20 mouse cellular contexts compared by ENCODE assay signal in the genomic region with DNA sequence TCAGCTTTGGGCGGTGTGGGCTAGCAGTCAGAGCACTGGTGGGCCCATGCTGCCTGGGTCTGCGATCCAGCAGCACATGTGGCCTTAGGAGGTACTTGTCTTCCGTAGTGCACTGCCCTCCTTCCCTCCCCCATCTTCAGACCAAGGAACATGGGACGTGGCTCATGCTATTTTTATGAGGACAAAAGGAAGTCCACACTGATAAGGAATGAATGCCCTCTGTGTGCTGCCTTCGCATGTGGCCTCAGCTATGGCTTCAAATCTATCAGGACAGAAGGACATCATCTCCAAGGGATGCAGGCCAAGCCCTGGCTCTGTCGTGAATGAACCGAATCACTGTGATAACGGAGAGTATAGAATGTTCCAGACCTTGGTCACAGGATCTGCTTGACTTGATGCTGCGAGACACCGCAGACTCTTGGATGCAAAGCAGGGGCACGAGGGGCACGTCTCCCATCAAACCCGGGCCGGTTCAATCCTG. TPM values are rescaled to one million over a fixed set of nuclear protein-coding genes. Genes with fewer than 3 reads are reported as not detected.
A peak's percentile ranks its signal among the peaks of the same experiment; 100 is the strongest.
DNase-seq lines count a peak whose midpoint lies in the region; ATAC-seq and TF ChIP-seq lines count a peak whose summit lies in the region.
"Had no signal": no experiment of that assay in that cellular context is flagged by ENCODE, and none has a peak within 500 bp of the region (broad histone marks: within the 10 kb centered on the region; RNA-seq: fewer than 3 reads in every experiment).

No protein-coding gene starts in this region.

- peaks cover 15% of the 10 kb centered on the region for H3K4me1 ChIP-seq in intestine, embryonic 15.5 days (replicated peaks)
- no peaks in the 10 kb centered on the region for H3K4me1 ChIP-seq in intestine, postnatal 0 days (replicated peaks; ENCODE audit: control insufficient read depth, insufficient read depth, low read length)
- H3K4me1 ChIP-seq in heart, embryonic 12.5 days (replicated peaks), result peaks cover 25% of the 10 kb centered on the region
- peaks cover 0 to 12% of the 10 kb centered on the region in 2 experiments; a peak in 2 of 4 replicates for H3K4me1 ChIP-seq in liver, embryonic 14.5 days (replicated peaks; ENCODE audit: control insufficient read depth in 2 of 2, insufficient read depth in 2 of 2, low read length in 1 of 2)
- peaks cover 27% of the 10 kb centered on the region for H3K4me1 ChIP-seq in limb, embryonic 10.5 days

- no peak for TF ChIP-seq CTCF in intestine, postnatal 0 days (IDR thresholded peaks at IDR 0.05; ENCODE audit: low read depth)
- no peak for TF ChIP-seq CTCF in liver, embryonic 14.5 days (IDR thresholded peaks at IDR 0.05; ENCODE audit: low read depth)

- DNase-seq in liver, embryonic 14.5 days (ENCODE audit: low read depth in 3 of 3, low spot score in 3 of 3), result no peak
- no peak for DNase-seq in lung, postnatal 25 days (ENCODE audit: low spot score)
- DNase-seq in limb, embryonic 10.5 days (ENCODE audit: low spot score), result no peak
- no peak for DNase-seq in layer of hippocampus, adult 18-20 months (ENCODE audit: low spot score in 2 of 2)
- DNase-seq: cerebellum, adult 8-10 months; gastrocnemius, postnatal 25 days; left cerebral cortex, postnatal 4 days; lung, adult 18-20 months; lung, postnatal 36 days; thymus, adult 18-20 months had no signal

- 67% methylated on average over 14 of the region's 14 CpGs for WGBS in intestine, embryonic 15.5 days
- WGBS in intestine, postnatal 0 days, result 64% methylated on average over 14 of the region's 14 CpGs
- WGBS in heart, embryonic 12.5 days, result 43% methylated on average over 14 of the region's 14 CpGs
- WGBS in liver, embryonic 14.5 days (ENCODE audit: insufficient replicate concordance), result 44% methylated on average over 14 of the region's 14 CpGs
- WGBS in limb, embryonic 10.5 days, result 81% methylated on average over 14 of the region's 14 CpGs

- no peaks in the 10 kb centered on the region for H3K9me3 ChIP-seq in intestine, embryonic 15.5 days
- no peaks in the 10 kb centered on the region for H3K9me3 ChIP-seq in intestine, postnatal 0 days (ENCODE audit: control insufficient read depth)
- no peaks in the 10 kb centered on the region for H3K9me3 ChIP-seq in heart, embryonic 12.5 days (replicated peaks)
- H3K9me3 ChIP-seq in liver, embryonic 14.5 days (ENCODE audit: control insufficient read depth, low read length), result no peaks in the 10 kb centered on the region
- H3K9me3 ChIP-seq in limb, embryonic 10.5 days (replicated peaks), result no peaks in the 10 kb centered on the region
- H3K9me3 ChIP-seq: embryonic facial prominence, embryonic 15.5 days; forebrain, embryonic 10.5 days; hindbrain, embryonic 10.5 days; midbrain, embryonic 13.5 days; neural tube, embryonic 15.5 days had no signal

- peak; percentile 22; the same call in 1 of the 2 replicates for ATAC-seq in intestine, embryonic 15.5 days
- ATAC-seq in intestine, postnatal 0 days, result no peak
- ATAC-seq in heart, embryonic 12.5 days (ENCODE audit: insufficient number of reproducible peaks, low FRiP score), result peak; percentile 53
- 0 out of 2 replicates have a peak, but pooled peaks have one; percentile 15 for ATAC-seq in liver, embryonic 14.5 days (ENCODE audit: insufficient read depth)
- ATAC-seq: midbrain, embryonic 13.5 days; Patski had no signal

- no peak for TF ChIP-seq EP300 in liver, embryonic 14.5 days (IDR thresholded peaks at IDR 0.05; ENCODE audit: low read depth)

- H3K9ac ChIP-seq in intestine, embryonic 15.5 days, result no peak overlapping the region
- no peak overlapping the region for H3K9ac ChIP-seq in intestine, postnatal 0 days (ENCODE audit: low read depth, low read length)
- no peak overlapping the region for H3K9ac ChIP-seq in heart, embryonic 12.5 days
- H3K9ac ChIP-seq in liver, embryonic 14.5 days (replicated peaks), result no peak overlapping the region
- H3K9ac ChIP-seq: embryonic facial prominence, embryonic 15.5 days; midbrain, embryonic 13.5 days; neural tube, embryonic 15.5 days had no signal

- peak overlapping the region; percentile 34; the same call in 1 of the 2 replicates for H3K27ac ChIP-seq in intestine, embryonic 15.5 days
- no peak overlapping the region for H3K27ac ChIP-seq in intestine, postnatal 0 days (ENCODE audit: low read depth, low read length)
- peak overlapping the region; percentile 28; the same call in 1 of the 2 replicates for H3K27ac ChIP-seq in heart, embryonic 12.5 days (ENCODE audit: poor library complexity, severe bottlenecking)
- no peak overlapping the region for H3K27ac ChIP-seq in liver, embryonic 14.5 days
- H3K27ac ChIP-seq in limb, embryonic 10.5 days, result no peak overlapping the region
- H3K27ac ChIP-seq: embryonic facial prominence, embryonic 15.5 days; forebrain, embryonic 10.5 days; hindbrain, embryonic 10.5 days; kidney, postnatal 0 days; midbrain, embryonic 13.5 days; neural tube, embryonic 15.5 days had no signal

- H3K4me2 ChIP-seq in intestine, embryonic 15.5 days (replicated peaks), result no peak overlapping the region
- no peak overlapping the region for H3K4me2 ChIP-seq in intestine, postnatal 0 days (replicated peaks; ENCODE audit: low read depth)
- H3K4me2 ChIP-seq in heart, embryonic 12.5 days, result no peak overlapping the region
- H3K4me2 ChIP-seq in liver, embryonic 14.5 days (ENCODE audit: low read depth), result no peak overlapping the region
- H3K4me2 ChIP-seq: embryonic facial prominence, embryonic 15.5 days; midbrain, embryonic 13.5 days; neural tube, embryonic 15.5 days had no signal

- H3K27me3 ChIP-seq in intestine, embryonic 15.5 days (replicated peaks), result no peaks in the 10 kb centered on the region
- no peaks in the 10 kb centered on the region for H3K27me3 ChIP-seq in intestine, postnatal 0 days (replicated peaks; ENCODE audit: control insufficient read depth, insufficient read depth, low read length)
- no peaks in the 10 kb centered on the region for H3K27me3 ChIP-seq in heart, embryonic 12.5 days (replicated peaks)
- no peaks in the 10 kb centered on the region for H3K27me3 ChIP-seq in liver, embryonic 14.5 days (ENCODE audit: control insufficient read depth, insufficient read depth, low read length)
- H3K27me3 ChIP-seq in limb, embryonic 10.5 days (ENCODE audit: low read depth, poor library complexity, severe bottlenecking), result no peaks in the 10 kb centered on the region
- H3K27me3 ChIP-seq: embryonic facial prominence, embryonic 15.5 days; midbrain, embryonic 13.5 days; neural tube, embryonic 15.5 days; Patski had no signal

- no peak overlapping the region for H3K4me3 ChIP-seq in intestine, embryonic 15.5 days (replicated peaks)
- no peak overlapping the region for H3K4me3 ChIP-seq in intestine, postnatal 0 days (ENCODE audit: low read depth, low read length)
- H3K4me3 ChIP-seq in heart, embryonic 12.5 days, result no peak overlapping the region
- no peak overlapping the region for H3K4me3 ChIP-seq in liver, embryonic 14.5 days (ENCODE audit: insufficient read depth in 1 of 2, low read depth in 2 of 2, low read length in 2 of 2)
- no peak overlapping the region for H3K4me3 ChIP-seq in limb, embryonic 10.5 days
- H3K4me3 ChIP-seq: embryonic facial prominence, embryonic 15.5 days; forebrain, embryonic 10.5 days; hindbrain, embryonic 10.5 days; midbrain, embryonic 13.5 days; neural tube, embryonic 15.5 days had no signal

- no peaks in the 10 kb centered on the region for H3K36me3 ChIP-seq in intestine, embryonic 15.5 days
- H3K36me3 ChIP-seq in intestine, postnatal 0 days (ENCODE audit: control insufficient read depth, insufficient read depth), result no peaks in the 10 kb centered on the region
- H3K36me3 ChIP-seq in heart, embryonic 12.5 days, result no peaks in the 10 kb centered on the region
- no peaks in the 10 kb centered on the region for H3K36me3 ChIP-seq in liver, embryonic 14.5 days (replicated peaks; ENCODE audit: control insufficient read depth, insufficient read depth, low read depth)
- peaks cover 3% of the 10 kb centered on the region; the same call in 1 of the 2 replicates for H3K36me3 ChIP-seq in limb, embryonic 10.5 days
- H3K36me3 ChIP-seq: embryonic facial prominence, embryonic 15.5 days; forebrain, embryonic 10.5 days; hindbrain, embryonic 10.5 days; midbrain, embryonic 13.5 days; neural tube, embryonic 15.5 days had no signal

RNA-seq across cellular contexts. Expression of a gene that starts 6.5 kb away (rescaled TPM):
- 4.1 TPM in 2 replicates for polyA plus RNA-seq in intestine, embryonic 15.5 days (2015; fragmentation: Nextera tagmentation; extraction: Ambion mirVana)
- polyA plus RNA-seq in intestine, postnatal 0 days (2015; fragmentation: Nextera tagmentation; extraction: Ambion mirVana), result 0.48 and 0.77 TPM in 2 replicates
- polyA plus RNA-seq in heart, embryonic 12.5 days (2016; fragmentation: Nextera tagmentation; extraction: Ambion mirVana), result 0.73 and 0.83 TPM in 2 replicates
- 0.10 and 0.11 TPM in 2 replicates for polyA plus RNA-seq in liver, embryonic 14.5 days (2012; rRNA removed)
- polyA plus RNA-seq in liver, embryonic 14.5 days (2014; fragmentation: Nextera tagmentation; extraction: Ambion mirVana), result 0.18 and 0.35 TPM in 2 replicates
- polyA plus RNA-seq in limb, embryonic 10.5 days (2016; fragmentation: Nextera tagmentation; extraction: Ambion mirVana), result 1.8 and 4.1 TPM in 2 replicates
- total RNA-seq in layer of hippocampus, adult 18-20 months (2021), result under 1 TPM; 0.27 to 0.66 TPM
- polyA plus RNA-seq: Patski had no signal

RNA-seq across cellular contexts. Expression of a gene that starts 15.4 kb away (rescaled TPM):
- 61.1 and 62.0 TPM in 2 replicates for polyA plus RNA-seq in intestine, embryonic 15.5 days (2015; fragmentation: Nextera tagmentation; extraction: Ambion mirVana)
- 46.5 and 50.9 TPM in 2 replicates for polyA plus RNA-seq in intestine, postnatal 0 days (2015; fragmentation: Nextera tagmentation; extraction: Ambion mirVana)
- 46.6 and 49.7 TPM in 2 replicates for polyA plus RNA-seq in heart, embryonic 12.5 days (2016; fragmentation: Nextera tagmentation; extraction: Ambion mirVana)
- 13.1 and 17.2 TPM in 2 replicates for polyA plus RNA-seq in liver, embryonic 14.5 days (2012; rRNA removed)
- polyA plus RNA-seq in liver, embryonic 14.5 days (2014; fragmentation: Nextera tagmentation; extraction: Ambion mirVana), result 21.3 and 23.7 TPM in 2 replicates
- polyA plus RNA-seq in limb, embryonic 10.5 days (2016; fragmentation: Nextera tagmentation; extraction: Ambion mirVana), result 92.3 and 97.5 TPM in 2 replicates
- total RNA-seq in layer of hippocampus, adult 18-20 months (2021), result 10 to 100 TPM; 53.2 to 57.5 TPM

RNA-seq across cellular contexts. Expression of a gene that starts 45.5 kb away (rescaled TPM):
- polyA plus RNA-seq in intestine, embryonic 15.5 days (2015; fragmentation: Nextera tagmentation; extraction: Ambion mirVana), result 7.9 and 8.9 TPM in 2 replicates
- 5.9 and 10.0 TPM in 2 replicates for polyA plus RNA-seq in intestine, postnatal 0 days (2015; fragmentation: Nextera tagmentation; extraction: Ambion mirVana)
- polyA plus RNA-seq in heart, embryonic 12.5 days (2016; fragmentation: Nextera tagmentation; extraction: Ambion mirVana), result 14.4 and 17.4 TPM in 2 replicates
- polyA plus RNA-seq in liver, embryonic 14.5 days (2012; rRNA removed), result 0.42 and 0.48 TPM in 2 replicates
- polyA plus RNA-seq in liver, embryonic 14.5 days (2014; fragmentation: Nextera tagmentation; extraction: Ambion mirVana), result 0.19 and 0.23 TPM in 2 replicates
- polyA plus RNA-seq in limb, embryonic 10.5 days (2016; fragmentation: Nextera tagmentation; extraction: Ambion mirVana), result 4.1 and 7.1 TPM in 2 replicates
- 100 to 1,000 TPM in 1 of 2 experiments, 10 to 100 TPM in 1; 87.1 to 105 TPM for total RNA-seq in layer of hippocampus, adult 18-20 months (2021)

Comparison
In these comparisons a context has a peak if more than half of its experiments do, and no peak if none do; other contexts are left out.
1. H3K27ac ChIP-seq: peak in intestine, embryonic 15.5 days (single experiment) and heart, embryonic 12.5 days (single experiment); none in intestine, postnatal 0 days (single experiment), liver, embryonic 14.5 days (single experiment) and limb, embryonic 10.5 days (single experiment).